Mouse (Mus musculus) limb, embryonic 12.5 days (tissue): Measurements from ENCODE around the gene Ccdc110. TPM values are rescaled to one million over a fixed set of nuclear protein-coding genes. Genes with fewer than 3 reads are reported as not detected.

Source experiments
- ATAC-seq: fragments of 200-750 bp; cut with Nextera tagmentation; 2 replicates; pipeline ENCODE4 v1.8.0; 2017; ENCODE audit warnings: low read depth, moderate TSS enrichment; ENCODE audit not compliant: insufficient number of reproducible peaks, insufficient read depth, low FRiP score, low TSS enrichment
- H3K27ac ChIP-seq: fragments of 300-500 bp; sonication (generic); 2 replicates; pipeline ENCODE4 v1.5.1; 2016; ENCODE audit warnings: mild to moderate bottlenecking, moderate library complexity
- H3K27me3 ChIP-seq: fragments of 300-500 bp; sonication (generic); 2 replicates; pipeline ENCODE4 v1.6.1; 2016; ENCODE audit warnings: mild to moderate bottlenecking, moderate library complexity
- H3K36me3 ChIP-seq: fragments of 300-500 bp; sonication (generic); 2 replicates; pipeline ENCODE4 v1.6.1; 2016; ENCODE audit warnings: mild to moderate bottlenecking, moderate library complexity
- H3K4me1 ChIP-seq: fragments of 300-500 bp; sonication (generic); replicated peaks from 2 replicates; pipeline ENCODE4 v1.6.1; 2016
- H3K4me2 ChIP-seq: fragments of 300-500 bp; sonication (generic); 2 replicates; pipeline ENCODE4 v1.6.1; 2016; ENCODE audit warnings: mild to moderate bottlenecking, moderate library complexity
- H3K4me3 ChIP-seq: fragments of 300-500 bp; sonication (generic); replicated peaks from 2 replicates; pipeline ENCODE4 v1.5.1; 2016; ENCODE audit warnings: mild to moderate bottlenecking
- H3K9ac ChIP-seq: fragments of 300-500 bp; sonication (generic); replicated peaks from 2 replicates; pipeline ENCODE4 v1.6.1; 2016; ENCODE audit warnings: mild to moderate bottlenecking, moderate library complexity
- H3K9me3 ChIP-seq: fragments of 300-500 bp; sonication (generic); 2 replicates; pipeline ENCODE4 v1.6.1; 2016; ENCODE audit warnings: mild to moderate bottlenecking, moderate library complexity
- WGBS: fragments of 180-500 bp; shearing (Covaris S2); methylation state at CpG from one replicate; pipeline ENCODE4 v1.1.7; 2016; 5-methylcytosine and 5-hydroxymethylcytosine counted together
- polyA plus RNA-seq: library from polyadenylated mRNA; unstranded; fragments of >200 nt; fragmentation: Nextera tagmentation; extraction: Ambion mirVana; gene quantifications from 2 replicates; pipeline ENCODE4 v1.2.1, GENCODE M21; 2016

The Ccdc110 gene
- polyA plus RNA-seq, 1 experiment from 2014 or later, result 0.14 TPM

- H3K36me3 ChIP-seq, result peaks cover 22% of the 10 kb centered on the region
- WGBS, result 62% methylated on average over 11 of the region's 11 CpGs
- H3K9me3 ChIP-seq, result peaks cover 5% of the 10 kb centered on the region
Measured at GRCm38 (mm10) chr8:45975837-45976468, 41.5 kb downstream of the Ccdc110 start.

GRCm38 (mm10) chr8:45986665-45987064 is 52.2 kb downstream of the Ccdc110 start:
- peaks cover 54% of the 10 kb centered on the region for H3K36me3 ChIP-seq
- H3K4me1 ChIP-seq, result peaks cover 7% of the 10 kb centered on the region
- WGBS, result 65% methylated on average over 3 of the region's 3 CpGs
- H3K9ac ChIP-seq, result no peak overlapping the region
- no peaks in the 10 kb centered on the region for H3K9me3 ChIP-seq
- peak overlapping the region; percentile 70; the same call in 1 of the 2 replicates for H3K27ac ChIP-seq
- no peak overlapping the region for H3K4me3 ChIP-seq
- H3K27me3 ChIP-seq, result no peaks in the 10 kb centered on the region
- no peak for ATAC-seq
- no peak overlapping the region for H3K4me2 ChIP-seq

More at GRCm38 (mm10) chr8:45975837-45976468, 41.5 kb downstream of the Ccdc110 start:
- no peak overlapping the region for H3K27ac ChIP-seq
- H3K4me1 ChIP-seq, result peaks cover 13% of the 10 kb centered on the region; the same call in 1 of the 2 replicates
- peak overlapping the region; percentile 58 for H3K9ac ChIP-seq
- peak overlapping the region; percentile 60 for H3K4me3 ChIP-seq
- no peak for ATAC-seq
- no peaks in the 10 kb centered on the region for H3K27me3 ChIP-seq
- peak overlapping the region; percentile 64 for H3K4me2 ChIP-seq

GRCm38 (mm10) chr8:45988189-45988588 is 53.8 kb downstream of the Ccdc110 start:
- H3K36me3 ChIP-seq, result peaks cover 45% of the 10 kb centered on the region
- WGBS, result 44% methylated on average over 2 of the region's 2 CpGs
- H3K9me3 ChIP-seq, result no peaks in the 10 kb centered on the region

GRCm38 (mm10) chr8:45990631-45991310 is 56.4 kb downstream of the Ccdc110 start:
- H3K36me3 ChIP-seq, result peaks cover 47% of the 10 kb centered on the region
- H3K27me3 ChIP-seq, result no peaks in the 10 kb centered on the region

More at GRCm38 (mm10) chr8:45988189-45988588, 53.8 kb downstream of the Ccdc110 start:
- no peak overlapping the region for H3K9ac ChIP-seq
- H3K4me3 ChIP-seq, result no peak overlapping the region
- no peaks in the 10 kb centered on the region for H3K27me3 ChIP-seq
- no peak overlapping the region for H3K27ac ChIP-seq
- no peak overlapping the region for H3K4me2 ChIP-seq
- ATAC-seq, result no peak
- H3K4me1 ChIP-seq, result peaks cover 7% of the 10 kb centered on the region

More at GRCm38 (mm10) chr8:45990631-45991310, 56.4 kb downstream of the Ccdc110 start:
- Histone ChIP-seq H3K9ac (no peak overlapping the region), H3K4me1 (peaks cover 7% of the 10 kb centered on the region), H3K9me3 (no peaks in the 10 kb centered on the region), H3K27ac (no peak overlapping the region), H3K4me2 (no peak overlapping the region), H3K4me3 (no peak overlapping the region)
- ATAC-seq, result no peak
- 90% methylated on average over 4 of the region's 4 CpGs for WGBS

Other genes with a start within 250 kb of the Ccdc110 start
- gene Pdlim3, start 49.2 kb upstream of the Ccdc110 start, polyA plus RNA-seq, result 17.9 and 22.7 TPM in 2 replicates
- gene 1700029J07Rik, start 40.6 kb downstream of the Ccdc110 start, polyA plus RNA-seq, result 3.4 and 4.9 TPM in 2 replicates
- 72.1 TPM in 2 replicates for gene Ufsp2, start 40.9 kb downstream of the Ccdc110 start, polyA plus RNA-seq
- 0.23 and 0.41 TPM in 2 replicates for gene Lrp2bp, start 64.7 kb downstream of the Ccdc110 start, polyA plus RNA-seq
- gene Ankrd37, start 71.1 kb downstream of the Ccdc110 start, polyA plus RNA-seq, result 22.2 and 22.3 TPM in 2 replicates
- 26.5 and 29.6 TPM in 2 replicates for gene Cfap97, start 217.2 kb downstream of the Ccdc110 start, polyA plus RNA-seq
- 4.9 and 6.6 TPM in 2 replicates for gene Snx25, start 217.5 kb downstream of the Ccdc110 start, polyA plus RNA-seq